Mouse (Mus musculus): ENCODE measurements around the gene Cul7.

Cul7 gene

GRCm38 (mm10) chr17:46650232-46651031 lies at the start of gene Cul7:
Gene Cul7 (plus strand): TSS chr17:46650337.
- peak; percentile 92 for DNase-seq (ENCODE audit: low read depth)

GRCm38 (mm10) chr17:46600569-46600968 lies 49.6 kb upstream of the Cul7 start:
- peak; percentile 69 for DNase-seq (ENCODE audit: low read depth)

GRCm38 (mm10) chr17:46602212-46602611 lies 47.9 kb upstream of the Cul7 start:
- DNase-seq (ENCODE audit: low read depth) = peak; percentile 85

- DNase-seq (ENCODE audit: low read depth) = peak; percentile 26
These were observed 46.9 kb upstream of the Cul7 start for GRCm38 (mm10) chr17:46603229-46603628.

DNA sequence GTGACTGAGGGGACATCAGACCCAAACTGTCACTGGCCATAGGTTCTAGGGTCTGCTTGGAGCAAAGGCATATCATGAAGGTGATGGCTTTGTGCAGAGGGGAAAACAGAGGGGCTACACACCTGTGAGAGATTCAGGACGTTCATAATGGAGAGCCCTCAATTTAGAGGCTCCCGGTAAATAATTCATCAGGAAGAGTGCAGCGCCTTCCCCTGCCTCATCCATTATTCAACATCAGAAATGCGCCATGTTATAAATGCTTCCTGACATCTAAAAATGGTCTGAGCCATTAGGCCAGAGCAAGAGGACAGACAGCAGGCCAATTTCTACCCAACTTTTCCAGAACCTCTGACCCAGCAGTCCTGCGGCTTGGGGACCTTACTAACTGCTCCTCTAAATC lies 45.0 kb upstream of the Cul7 start:
- DNase-seq (ENCODE audit: low read depth) = no peak

GRCm38 (mm10) chr17:46605987-46606386 lies 44.1 kb upstream of the Cul7 start:
- DNase-seq (ENCODE audit: low read depth) = no peak

GRCm38 (mm10) chr17:46609721-46610514 lies 40.2 kb upstream of the Cul7 start:
- DNase-seq (ENCODE audit: low read depth) = peak; percentile 61

DNA sequence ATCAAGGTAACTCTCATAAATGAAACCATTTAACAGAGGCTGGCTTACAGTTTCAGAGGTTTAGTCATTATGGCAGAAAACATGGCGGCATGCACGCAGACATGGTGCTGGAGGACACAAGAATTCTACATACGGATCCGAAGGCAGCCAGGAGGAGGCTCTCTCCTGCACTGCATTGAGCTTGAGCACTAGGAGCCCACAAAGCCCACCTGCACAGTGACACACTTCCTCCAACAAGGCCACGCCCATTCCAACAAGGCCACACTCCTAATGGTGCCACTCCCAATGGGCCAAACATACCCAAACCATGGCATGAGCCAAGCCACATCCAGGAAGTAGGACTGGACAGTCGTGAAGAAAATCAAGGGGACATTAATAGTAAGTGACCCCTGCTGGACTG lies 38.8 kb upstream of the Cul7 start:
- no peak for DNase-seq (ENCODE audit: low read depth)

DNA sequence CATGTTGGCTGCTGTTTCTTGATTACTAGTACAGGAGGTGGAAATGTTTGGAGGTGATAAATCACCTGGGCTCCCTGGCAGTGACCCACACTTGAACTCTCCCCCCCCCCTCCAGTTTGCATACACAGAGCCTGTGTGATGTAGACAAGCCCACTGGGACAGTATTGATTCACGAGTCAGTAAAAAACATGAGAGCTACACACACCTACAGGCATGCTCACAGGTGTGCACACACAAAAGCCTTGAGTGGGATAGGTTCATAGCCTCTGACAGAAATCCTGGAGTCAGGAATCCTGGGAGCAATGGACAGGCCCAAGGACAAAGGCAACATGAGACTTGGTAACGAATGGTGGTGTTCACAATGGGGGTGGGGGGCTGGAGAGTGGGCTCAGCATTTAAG lies 37.9 kb upstream of the Cul7 start:
- no peak for DNase-seq (ENCODE audit: low read depth)

- no peak for DNase-seq (ENCODE audit: low read depth)
These were observed 37.3 kb upstream of the Cul7 start for GRCm38 (mm10) chr17:46612820-46613219.

DNA sequence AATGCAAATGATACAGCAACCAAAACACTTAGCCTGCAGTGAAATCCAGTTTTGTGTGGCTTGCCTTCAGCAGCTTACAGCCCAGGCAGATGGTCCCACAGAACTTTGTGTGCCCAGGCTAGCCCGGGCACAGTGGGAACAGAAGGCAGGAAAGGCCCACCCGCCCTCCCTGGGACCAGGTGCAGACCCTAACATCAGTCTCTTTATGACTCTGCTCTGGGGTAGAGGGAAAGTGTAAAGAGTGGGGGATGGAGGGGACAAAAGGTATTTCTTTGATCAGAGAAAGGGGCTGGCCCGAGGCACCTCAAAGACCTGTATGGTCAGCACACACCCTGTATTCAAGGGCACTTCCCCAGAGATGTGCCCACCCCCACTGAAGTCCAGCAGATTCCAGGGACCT lies 36.9 kb upstream of the Cul7 start:
- DNase-seq (ENCODE audit: low read depth) = no peak

DNA sequence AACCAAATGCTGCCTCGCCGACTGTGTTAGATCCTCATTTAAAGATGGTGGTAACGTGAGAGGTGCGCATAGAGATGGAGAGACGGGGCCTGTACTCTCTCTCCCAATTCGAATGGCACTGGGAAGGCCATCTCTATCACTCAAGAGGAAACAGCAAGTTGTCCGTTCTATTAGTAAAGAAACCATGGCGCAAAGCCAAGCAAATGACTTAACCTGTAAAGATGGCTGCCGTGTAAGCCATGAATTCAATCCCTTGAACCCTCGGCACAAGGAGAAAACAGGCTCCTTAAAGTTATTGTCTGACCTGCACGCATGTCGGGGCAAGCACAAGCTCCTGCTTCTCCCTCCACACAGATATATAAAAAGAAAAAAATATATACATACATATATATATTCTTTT lies 32.3 kb upstream of the Cul7 start:
- no peak for DNase-seq (ENCODE audit: low read depth)

GRCm38 (mm10) chr17:46618394-46618768 lies 31.8 kb upstream of the Cul7 start:
- DNase-seq (ENCODE audit: low read depth) = no peak

GRCm38 (mm10) chr17:46618769-46619682 lies 31.1 kb upstream of the Cul7 start:
- DNase-seq (ENCODE audit: low read depth) = no peak

- DNase-seq (ENCODE audit: low read depth) = no peak
These were observed 30.3 kb upstream of the Cul7 start for GRCm38 (mm10) chr17:46619683-46620357.

- DNase-seq (ENCODE audit: low read depth) = no peak
These were observed 28.8 kb upstream of the Cul7 start for GRCm38 (mm10) chr17:46621324-46621723.

GRCm38 (mm10) chr17:46622269-46622668 lies 27.9 kb upstream of the Cul7 start:
- DNase-seq (ENCODE audit: low read depth) = peak; percentile 59

DNA sequence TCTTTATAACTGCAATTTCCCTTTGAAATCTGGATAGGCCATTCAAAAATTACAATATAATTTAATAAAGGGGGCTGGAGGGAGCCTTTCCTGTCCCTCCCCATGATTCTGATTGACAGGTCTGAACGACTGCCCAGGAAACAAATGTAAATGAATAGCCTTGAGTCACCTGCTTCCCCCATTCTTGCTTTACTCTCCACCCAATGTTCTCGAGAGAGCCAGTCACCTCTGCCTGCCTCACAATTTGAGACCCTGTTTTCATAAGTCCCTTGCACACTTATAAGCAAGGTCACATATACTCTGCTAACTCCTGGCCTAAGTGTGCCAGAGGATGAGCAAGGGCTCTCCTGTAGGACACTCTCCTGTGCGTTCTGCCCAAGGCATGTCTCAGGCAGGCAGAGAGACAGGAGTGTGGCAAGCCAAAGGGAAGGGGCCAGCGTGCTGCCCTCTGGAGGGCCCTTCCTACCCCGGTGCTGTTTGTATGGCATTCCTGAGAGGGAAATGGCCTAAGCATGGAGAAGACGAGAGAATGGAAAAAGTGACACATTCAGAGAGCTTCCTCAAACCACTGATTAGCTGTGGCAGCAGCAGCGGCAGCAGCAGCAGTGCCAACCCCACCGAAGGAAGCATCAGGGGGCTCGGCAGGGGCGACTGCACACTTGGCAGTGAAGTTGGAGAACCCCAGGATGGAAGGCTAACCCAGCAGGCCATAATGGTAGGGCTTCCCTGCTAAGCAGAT lies 26.1 kb upstream of the Cul7 start:
- peak; percentile 68 for DNase-seq (ENCODE audit: low read depth)

DNA sequence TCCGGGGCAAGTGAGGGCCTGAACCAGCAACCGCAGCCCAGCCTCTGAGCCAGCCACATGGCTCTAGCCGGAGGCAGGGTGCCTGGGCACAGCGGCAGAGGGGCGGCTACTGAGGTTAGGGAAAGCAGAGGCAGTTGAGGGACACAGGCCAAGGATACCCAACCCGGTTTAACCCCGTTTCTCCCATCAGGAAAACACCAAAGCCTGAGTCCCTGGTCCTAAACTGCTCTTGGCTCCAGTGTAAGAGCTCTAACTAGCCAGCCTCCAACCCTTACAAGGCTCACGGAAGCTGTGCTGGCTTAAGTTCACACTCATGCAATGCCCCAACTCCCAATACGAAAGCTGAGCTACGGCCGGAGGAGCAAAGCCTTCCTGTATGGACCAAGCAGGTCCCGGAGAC lies 25.5 kb upstream of the Cul7 start:
- DNase-seq (ENCODE audit: low read depth) = no peak

GRCm38 (mm10) chr17:46627409-46627808 lies 22.7 kb upstream of the Cul7 start:
- no peak for DNase-seq (ENCODE audit: low read depth)

GRCm38 (mm10) chr17:46628471-46628790 lies 21.7 kb upstream of the Cul7 start:
- no peak for DNase-seq (ENCODE audit: low read depth)

Measured in 416B (cell line).